Comparison of ENCODE assay signal across 8 mouse cellular contexts in the genomic region with DNA sequence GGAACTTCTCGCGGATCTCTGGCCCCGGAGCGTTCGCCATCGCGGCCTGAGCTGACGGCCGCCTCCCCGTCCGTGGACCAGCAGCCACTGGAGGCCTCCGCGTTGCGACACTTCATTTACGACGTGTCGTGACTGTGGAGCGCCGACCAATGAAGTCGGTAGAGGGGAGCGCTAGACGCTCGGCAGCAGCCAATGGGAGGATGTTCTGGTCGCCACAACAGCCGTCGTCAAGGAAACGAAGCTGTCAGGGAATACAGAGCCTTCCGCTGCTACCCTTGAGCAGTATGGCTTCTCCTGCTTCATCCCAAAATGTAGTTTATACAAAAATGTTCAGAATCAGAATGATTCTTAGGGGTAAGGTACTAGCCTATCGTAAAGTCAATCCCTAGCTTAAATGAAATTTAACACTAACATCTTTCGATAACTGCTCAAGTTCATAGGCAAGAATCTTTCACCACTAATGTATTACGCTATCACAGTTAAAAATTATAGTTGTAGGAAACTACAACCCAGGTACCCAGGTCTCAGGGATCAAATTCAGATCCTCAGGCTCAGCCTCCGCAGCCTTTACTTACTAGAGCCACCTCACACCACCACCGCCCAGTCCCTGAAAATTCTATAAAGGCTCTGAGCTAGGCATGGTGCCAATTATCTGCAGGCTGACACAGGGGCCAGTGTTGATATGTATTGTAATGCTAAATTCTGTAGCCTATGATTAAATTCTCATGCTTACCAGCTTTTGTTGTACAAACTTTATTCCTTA. TPM values are rescaled to one million over a fixed set of nuclear protein-coding genes. Genes with fewer than 3 reads are reported as not detected.
DNase-seq lines count a peak whose midpoint lies in the region; ATAC-seq and TF ChIP-seq lines count a peak whose summit lies in the region.

Kif1bp (minus strand) TSS at position 120 of the 763 bp plus-strand sequence.

- ATAC-seq in embryonic facial prominence, embryonic 13.5 days (ENCODE audit: insufficient number of reproducible peaks, insufficient read depth, low FRiP score, low TSS enrichment, low read depth), result peak; percentile 98
- peak; percentile 99 for ATAC-seq in limb, embryonic 12.5 days (ENCODE audit: insufficient number of reproducible peaks, insufficient read depth, low FRiP score, low TSS enrichment, low read depth)
- peak; percentile 100 for ATAC-seq in midbrain, embryonic 15.5 days (replicated peaks)

- H3K4me3 ChIP-seq in embryonic facial prominence, embryonic 13.5 days, result peak within 1 kb of the TSS; percentile 86
- peak within 1 kb of the TSS; percentile 83 for H3K4me3 ChIP-seq in kidney, adult 2 months (ENCODE audit: insufficient read depth, low read depth, low read length)
- peak within 1 kb of the TSS; percentile 97 for H3K4me3 ChIP-seq in limb, embryonic 12.5 days (replicated peaks)
- peak within 1 kb of the TSS; percentile 75 for H3K4me3 ChIP-seq in midbrain, embryonic 15.5 days
- H3K4me3 ChIP-seq in spleen, adult 2 months (ENCODE audit: extremely low read depth, insufficient read depth, insufficient read length), result peak within 1 kb of the TSS; percentile 89

- peak within 1 kb of the TSS; percentile 92 for H3K9ac ChIP-seq in embryonic facial prominence, embryonic 13.5 days
- H3K9ac ChIP-seq in limb, embryonic 12.5 days (replicated peaks), result peak within 1 kb of the TSS; percentile 84
- H3K9ac ChIP-seq in midbrain, embryonic 15.5 days, result peak within 1 kb of the TSS; percentile 84

- peak within 1 kb of the TSS; percentile 93 for H3K4me2 ChIP-seq in embryonic facial prominence, embryonic 13.5 days
- peak within 1 kb of the TSS; percentile 90 for H3K4me2 ChIP-seq in limb, embryonic 12.5 days
- H3K4me2 ChIP-seq in midbrain, embryonic 15.5 days, result peak within 1 kb of the TSS; percentile 71

- TF ChIP-seq POLR2A in kidney, adult 2 months (IDR thresholded peaks at IDR 0.05; ENCODE audit: low read depth, low read length), result peak; percentile 87
- TF ChIP-seq POLR2A in spleen, adult 2 months (IDR thresholded peaks at IDR 0.05; ENCODE audit: low read depth, low read length), result peak; percentile 76

- TF ChIP-seq CTCF in kidney, adult 2 months (conservative IDR thresholded peaks at IDR 0.05; ENCODE audit: insufficient read depth, insufficient read length, low read depth, low read length), result no peak
- TF ChIP-seq CTCF in spleen, adult 2 months (IDR thresholded peaks at IDR 0.05; ENCODE audit: extremely low read depth, insufficient read depth, insufficient read length, insufficient replicate concordance), result no peak

- 5% methylated on average over 33 of the region's 33 CpGs for WGBS in embryonic facial prominence, embryonic 13.5 days
- WGBS in kidney, adult 2 months, result 4% methylated on average over 33 of the region's 33 CpGs
- WGBS in limb, embryonic 12.5 days, result 5% methylated on average over 33 of the region's 33 CpGs
- 5% methylated on average over 33 of the region's 33 CpGs for WGBS in midbrain, embryonic 15.5 days
- 7% methylated on average over 33 of the region's 33 CpGs for WGBS in spleen, adult 2 months

- H3K27me3 ChIP-seq in embryonic facial prominence, embryonic 13.5 days, result no peaks in the 10 kb centered on the region
- no peaks in the 10 kb centered on the region for H3K27me3 ChIP-seq in kidney, adult 2 months (replicated peaks; ENCODE audit: control insufficient read depth, insufficient read depth, low read length)
- H3K27me3 ChIP-seq in limb, embryonic 12.5 days, result no peaks in the 10 kb centered on the region
- no peaks in the 10 kb centered on the region for H3K27me3 ChIP-seq in midbrain, embryonic 15.5 days (replicated peaks)
- H3K27me3 ChIP-seq in spleen, adult 2 months (ENCODE audit: control insufficient read depth, insufficient read depth, low read length), result no peaks in the 10 kb centered on the region

- DNase-seq in 3134 (ENCODE audit: extremely low read depth, insufficient read length, low spot score), result peak; percentile 92
- peak; percentile 97 to 98 for DNase-seq in adrenal gland, postnatal 36 days
- peak; percentile 98 to 99 for DNase-seq in heart, adult 18-20 months
- peak; percentile 99 for DNase-seq in kidney, adult 2 months
- peak; percentile 94 to 98 for DNase-seq in spleen, adult 2 months (ENCODE audit: low read depth in 1 of 2, low spot score in 2 of 2)

- H3K4me1 ChIP-seq in embryonic facial prominence, embryonic 13.5 days, result peaks cover 13% of the 10 kb centered on the region
- peaks cover 2% of the 10 kb centered on the region; the same call in 1 of the 2 replicates for H3K4me1 ChIP-seq in kidney, adult 2 months (ENCODE audit: control insufficient read depth, insufficient read depth, low read length)
- H3K4me1 ChIP-seq in limb, embryonic 12.5 days (replicated peaks), result peaks cover 14% of the 10 kb centered on the region
- peaks cover 19% of the 10 kb centered on the region for H3K4me1 ChIP-seq in midbrain, embryonic 15.5 days
- H3K4me1 ChIP-seq in spleen, adult 2 months (ENCODE audit: control insufficient read depth, insufficient read depth, insufficient read length), result peaks cover 7% of the 10 kb centered on the region

- H3K27ac ChIP-seq in embryonic facial prominence, embryonic 13.5 days, result peak within 1 kb of the TSS; percentile 78
- H3K27ac ChIP-seq in kidney, adult 2 months (ENCODE audit: insufficient read depth, low read depth, low read length), result peak within 1 kb of the TSS; percentile 49; the same call in 1 of the 2 replicates
- H3K27ac ChIP-seq in limb, embryonic 12.5 days, result peak within 1 kb of the TSS; percentile 83
- H3K27ac ChIP-seq in midbrain, embryonic 15.5 days, result peak within 1 kb of the TSS; percentile 87
- H3K27ac ChIP-seq in spleen, adult 2 months (ENCODE audit: insufficient read depth, low read length), result peak within 1 kb of the TSS; percentile 56; the same call in 1 of the 2 replicates

- peaks cover 55% of the 10 kb centered on the region for H3K36me3 ChIP-seq in embryonic facial prominence, embryonic 13.5 days
- H3K36me3 ChIP-seq in kidney, adult 2 months (ENCODE audit: control insufficient read depth, insufficient read depth, low read length), result no peaks in the 10 kb centered on the region; the same call in 1 of the 2 replicates
- H3K36me3 ChIP-seq in limb, embryonic 12.5 days, result peaks cover 60% of the 10 kb centered on the region
- peaks cover 44% of the 10 kb centered on the region for H3K36me3 ChIP-seq in midbrain, embryonic 15.5 days (replicated peaks)
- H3K36me3 ChIP-seq in spleen, adult 2 months (ENCODE audit: control insufficient read depth, insufficient read depth, low read length), result peaks cover 24% of the 10 kb centered on the region

- no peaks in the 10 kb centered on the region for H3K9me3 ChIP-seq in embryonic facial prominence, embryonic 13.5 days
- no peaks in the 10 kb centered on the region for H3K9me3 ChIP-seq in limb, embryonic 12.5 days
- H3K9me3 ChIP-seq in midbrain, embryonic 15.5 days, result no peaks in the 10 kb centered on the region

RNA-seq across cellular contexts. Expression of gene Kif1bp, which starts in this region (rescaled TPM):
- total RNA-seq in adrenal gland, postnatal 36 days (2021), result 10 to 100 TPM; 54.4 to 56.1 TPM
- polyA plus RNA-seq in embryonic facial prominence, embryonic 13.5 days (2015; fragmentation: Nextera tagmentation; extraction: Ambion mirVana), result 38.5 and 42.4 TPM in 2 replicates
- total RNA-seq in heart, adult 18-20 months (2021), result 10 to 100 TPM; 43.9 to 44.2 TPM
- polyA plus RNA-seq in kidney, adult 2 months (2012; rRNA removed), result 31.0 and 36.1 TPM in 2 replicates
- polyA plus RNA-seq in limb, embryonic 12.5 days (2016; fragmentation: Nextera tagmentation; extraction: Ambion mirVana), result 46.1 and 49.8 TPM in 2 replicates
- 76.4 and 77.3 TPM in 2 replicates for polyA plus RNA-seq in midbrain, embryonic 15.5 days (2015; fragmentation: Nextera tagmentation; extraction: Ambion mirVana)
- 16.8 and 23.5 TPM in 2 replicates for polyA plus RNA-seq in spleen, adult 2 months (2012; rRNA removed)

Comparison
In these comparisons a context has a peak if more than half of its experiments do, and no peak if none do; other contexts are left out.
1. Peak in every context shown above with its lines: DNase-seq, ATAC-seq, H3K4me3 ChIP-seq and H3K27ac ChIP-seq.